Mouse (Mus musculus): ENCODE data around the gene D330020A13Rik. TPM values are rescaled to one million over a fixed set of nuclear protein-coding genes. Genes with fewer than 3 reads are reported as not detected.

D330020A13Rik gene
- polyA plus RNA-seq (2014; fragmentation: Nextera tagmentation; extraction: Ambion mirVana), result not detected in 2 replicates

DNA sequence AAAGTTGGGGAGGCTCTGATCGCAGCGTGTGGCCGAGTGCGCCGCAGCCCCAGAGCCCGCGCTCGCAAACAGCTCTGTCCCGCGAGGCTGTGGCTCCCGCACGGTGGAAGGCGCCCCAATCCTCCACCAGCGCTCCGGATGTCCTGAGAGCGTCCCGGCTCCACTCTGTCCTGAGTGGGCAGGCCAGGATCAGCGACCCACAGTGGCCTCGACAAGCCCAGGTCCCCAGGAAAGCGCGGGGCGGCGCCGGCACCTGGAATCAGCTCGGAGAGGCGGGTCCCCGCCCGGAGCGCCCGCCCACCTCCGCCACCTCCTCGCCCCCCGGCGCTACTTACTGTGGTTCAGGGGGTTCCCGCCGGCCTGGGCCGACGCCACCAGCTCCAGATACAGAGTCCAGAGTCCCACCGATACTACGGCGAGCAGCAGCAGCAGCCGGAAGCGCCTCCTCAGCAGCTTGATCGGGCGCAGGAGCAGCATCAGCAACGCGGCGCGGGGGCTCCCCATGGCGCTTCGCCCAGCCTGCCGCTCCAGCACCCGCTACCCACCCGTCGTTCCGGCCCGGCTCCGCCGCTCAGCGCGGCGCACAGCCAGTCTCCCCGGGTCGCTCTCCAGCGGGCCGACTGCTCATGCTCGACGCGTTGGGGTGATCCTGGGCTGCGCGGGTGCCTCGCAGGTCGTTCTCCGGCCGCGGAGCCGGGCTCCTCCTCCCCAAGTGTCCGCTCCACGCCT is at the start of gene D330020A13Rik, which contains the start of gene B4galnt3:
TSS of gene D330020A13Rik (plus strand) at position 309 of the 729 bp plus-strand sequence.
TSS of gene B4galnt3 (minus strand) at position 504 of the 729 bp plus-strand sequence.
- peak; percentile 77 for ATAC-seq (ENCODE audit: low FRiP score)

GRCm38 (mm10) chr6:120246676-120247075 is 47.5 kb upstream of the D330020A13Rik start:
- no peak for ATAC-seq (ENCODE audit: low FRiP score)

More for the DNA sequence above, at the start of gene D330020A13Rik, which contains the start of gene B4galnt3:
- Histone ChIP-seq H3K9me3 (ENCODE audit: control insufficient read depth, low read length) (no peaks in the 10 kb centered on the region), H3K27ac (no peak within 1 kb of the TSS), H3K4me2 (replicated peaks) (peak within 1 kb of the TSS; percentile 99), H3K36me3 (replicated peaks; ENCODE audit: control insufficient read depth, insufficient read depth) (no peaks in the 10 kb centered on the region), H3K4me1 (replicated peaks; ENCODE audit: control insufficient read depth, insufficient read depth, low read length) (peaks cover 4% of the 10 kb centered on the region; the same call in 1 of the 2 replicates), H3K9ac (peak within 1 kb of the TSS; percentile 53), H3K27me3 (ENCODE audit: control insufficient read depth, insufficient read depth, low read length) (peaks cover 33% of the 10 kb centered on the region), H3K4me3 (replicated peaks; ENCODE audit: low read length) (peak within 1 kb of the TSS; percentile 57)
- DNase-seq (ENCODE audit: low spot score), result peak; percentile 32
- under 1% methylated on average over 65 of the region's 79 CpGs for WGBS

GRCm38 (mm10) chr6:120249831-120250230 is 44.3 kb upstream of the D330020A13Rik start:
- Histone ChIP-seq H3K27ac (no peak overlapping the region), H3K4me3 (replicated peaks; ENCODE audit: low read length) (no peak overlapping the region), H3K9me3 (ENCODE audit: control insufficient read depth, low read length) (no peaks in the 10 kb centered on the region), H3K9ac (no peak overlapping the region), H3K4me2 (replicated peaks) (no peak overlapping the region), H3K4me1 (replicated peaks; ENCODE audit: control insufficient read depth, insufficient read depth, low read length) (no peaks in the 10 kb centered on the region), H3K36me3 (replicated peaks; ENCODE audit: control insufficient read depth, insufficient read depth) (no peaks in the 10 kb centered on the region), H3K27me3 (ENCODE audit: control insufficient read depth, insufficient read depth, low read length) (no peaks in the 10 kb centered on the region)
- no peak for DNase-seq (ENCODE audit: low spot score)
- WGBS, result 65% methylated on average over 5 of the region's 5 CpGs
- no peak for ATAC-seq (ENCODE audit: low FRiP score)

More at GRCm38 (mm10) chr6:120246676-120247075, 47.5 kb upstream of the D330020A13Rik start:
- Histone ChIP-seq H3K36me3 (replicated peaks; ENCODE audit: control insufficient read depth, insufficient read depth) (no peaks in the 10 kb centered on the region), H3K4me2 (replicated peaks) (no peak overlapping the region), H3K27me3 (ENCODE audit: control insufficient read depth, insufficient read depth, low read length) (no peaks in the 10 kb centered on the region), H3K9ac (no peak overlapping the region), H3K9me3 (ENCODE audit: control insufficient read depth, low read length) (no peaks in the 10 kb centered on the region), H3K4me1 (replicated peaks; ENCODE audit: control insufficient read depth, insufficient read depth, low read length) (no peaks in the 10 kb centered on the region), H3K4me3 (replicated peaks; ENCODE audit: low read length) (no peak overlapping the region), H3K27ac (no peak overlapping the region)
- DNase-seq (ENCODE audit: low spot score), result no peak
- WGBS, result 90% methylated on average over 5 of the region's 5 CpGs

DNA sequence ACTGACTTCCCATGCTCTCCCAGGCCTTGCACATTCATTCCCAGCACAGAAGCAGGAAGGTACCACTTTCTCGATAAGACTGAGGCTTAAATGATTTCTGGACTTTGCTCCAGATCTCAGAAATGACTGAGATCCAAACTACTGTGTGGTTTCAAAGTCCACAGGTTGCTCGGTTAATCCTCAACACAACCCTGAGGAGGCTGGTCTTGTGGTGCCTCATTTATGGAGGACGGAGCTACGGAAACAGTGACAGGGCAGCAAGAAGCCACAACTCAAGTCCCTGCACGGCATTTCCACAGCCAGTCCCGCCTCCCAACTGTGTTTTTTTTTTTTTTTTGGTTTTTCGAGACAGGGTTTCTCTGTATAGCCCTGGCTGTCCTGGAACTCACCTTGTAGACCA is 43.2 kb upstream of the D330020A13Rik start:
- no peak overlapping the region for H3K27ac ChIP-seq
- 90% methylated on average over 7 of the region's 7 CpGs for WGBS
- H3K4me2 ChIP-seq (replicated peaks), result no peak overlapping the region
- H3K27me3 ChIP-seq (ENCODE audit: control insufficient read depth, insufficient read depth, low read length), result no peaks in the 10 kb centered on the region
- no peaks in the 10 kb centered on the region for H3K36me3 ChIP-seq (replicated peaks; ENCODE audit: control insufficient read depth, insufficient read depth)
- ATAC-seq (ENCODE audit: low FRiP score) (no peak), DNase-seq (ENCODE audit: low spot score) (no peak)
- H3K4me3 ChIP-seq (replicated peaks; ENCODE audit: low read length), result no peak overlapping the region
- no peaks in the 10 kb centered on the region for H3K4me1 ChIP-seq (replicated peaks; ENCODE audit: control insufficient read depth, insufficient read depth, low read length)
- H3K9me3 ChIP-seq (ENCODE audit: control insufficient read depth, low read length), result no peaks in the 10 kb centered on the region
- no peak overlapping the region for H3K9ac ChIP-seq

- Histone ChIP-seq H3K27me3 (ENCODE audit: control insufficient read depth, insufficient read depth, low read length) (no peaks in the 10 kb centered on the region), H3K4me2 (replicated peaks) (no peak overlapping the region), H3K4me3 (replicated peaks; ENCODE audit: low read length) (no peak overlapping the region), H3K36me3 (replicated peaks; ENCODE audit: control insufficient read depth, insufficient read depth) (no peaks in the 10 kb centered on the region), H3K27ac (no peak overlapping the region), H3K9ac (no peak overlapping the region), H3K9me3 (ENCODE audit: control insufficient read depth, low read length) (no peaks in the 10 kb centered on the region), H3K4me1 (replicated peaks; ENCODE audit: control insufficient read depth, insufficient read depth, low read length) (no peaks in the 10 kb centered on the region)
- DNase-seq (ENCODE audit: low spot score), result no peak
- ATAC-seq (ENCODE audit: low FRiP score), result no peak
- WGBS, result 96% methylated on average over 2 of the region's 2 CpGs
These were observed 41.4 kb upstream of the D330020A13Rik start for GRCm38 (mm10) chr6:120252741-120253140.

DNA sequence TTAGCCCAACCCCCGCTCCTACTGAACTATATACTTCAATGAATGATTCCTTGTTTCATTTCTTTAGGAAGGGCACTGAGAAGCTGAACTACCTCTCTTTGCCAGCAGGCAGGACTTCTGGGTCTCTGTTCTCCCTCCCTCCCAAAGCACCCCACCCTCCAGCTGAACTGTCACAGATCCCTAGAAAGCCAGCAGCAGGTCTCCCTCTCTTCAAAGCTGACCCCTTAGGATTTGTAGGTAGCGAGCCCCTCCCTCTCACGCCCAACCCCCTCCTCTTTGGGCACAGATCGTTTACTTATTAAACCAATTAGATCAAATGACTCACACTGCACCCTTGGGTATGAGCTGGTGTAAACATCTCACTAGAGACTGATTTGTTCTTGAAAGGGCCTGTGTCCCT is 39.5 kb upstream of the D330020A13Rik start:
- Histone ChIP-seq H3K9ac (no peak overlapping the region), H3K4me2 (replicated peaks) (no peak overlapping the region), H3K27ac (no peak overlapping the region), H3K4me1 (replicated peaks; ENCODE audit: control insufficient read depth, insufficient read depth, low read length) (no peaks in the 10 kb centered on the region), H3K36me3 (replicated peaks; ENCODE audit: control insufficient read depth, insufficient read depth) (no peaks in the 10 kb centered on the region), H3K4me3 (replicated peaks; ENCODE audit: low read length) (no peak overlapping the region), H3K27me3 (ENCODE audit: control insufficient read depth, insufficient read depth, low read length) (no peaks in the 10 kb centered on the region), H3K9me3 (ENCODE audit: control insufficient read depth, low read length) (no peaks in the 10 kb centered on the region)
- no peak for ATAC-seq (ENCODE audit: low FRiP score)
- WGBS, result 54% methylated on average over 4 of the region's 4 CpGs
- DNase-seq (ENCODE audit: low spot score), result no peak

- Histone ChIP-seq H3K4me3 (replicated peaks; ENCODE audit: low read length) (no peak overlapping the region), H3K36me3 (replicated peaks; ENCODE audit: control insufficient read depth, insufficient read depth) (no peaks in the 10 kb centered on the region), H3K4me1 (replicated peaks; ENCODE audit: control insufficient read depth, insufficient read depth, low read length) (no peaks in the 10 kb centered on the region), H3K9me3 (ENCODE audit: control insufficient read depth, low read length) (no peaks in the 10 kb centered on the region), H3K27ac (no peak overlapping the region), H3K9ac (no peak overlapping the region), H3K4me2 (replicated peaks) (no peak overlapping the region), H3K27me3 (ENCODE audit: control insufficient read depth, insufficient read depth, low read length) (no peaks in the 10 kb centered on the region)
- no peak for ATAC-seq (ENCODE audit: low FRiP score)
- no peak for DNase-seq (ENCODE audit: low spot score)
- WGBS, result 70% methylated on average over 4 of the region's 4 CpGs
These were observed 39.0 kb upstream of the D330020A13Rik start for GRCm38 (mm10) chr6:120255144-120255543.

GRCm38 (mm10) chr6:120255701-120256100 is 38.5 kb upstream of the D330020A13Rik start:
- DNase-seq (ENCODE audit: low spot score), result no peak
- no peak overlapping the region for H3K27ac ChIP-seq
- no peaks in the 10 kb centered on the region for H3K9me3 ChIP-seq (ENCODE audit: control insufficient read depth, low read length)
- H3K4me1 ChIP-seq (replicated peaks; ENCODE audit: control insufficient read depth, insufficient read depth, low read length), result no peaks in the 10 kb centered on the region
- H3K9ac ChIP-seq, result no peak overlapping the region
- ATAC-seq (ENCODE audit: low FRiP score), result no peak
- no peaks in the 10 kb centered on the region for H3K36me3 ChIP-seq (replicated peaks; ENCODE audit: control insufficient read depth, insufficient read depth)
- no peaks in the 10 kb centered on the region for H3K27me3 ChIP-seq (ENCODE audit: control insufficient read depth, insufficient read depth, low read length)
- no peak overlapping the region for H3K4me2 ChIP-seq (replicated peaks)
- WGBS, result 90% methylated on average over 12 of the region's 12 CpGs
- H3K4me3 ChIP-seq (replicated peaks; ENCODE audit: low read length), result no peak overlapping the region

GRCm38 (mm10) chr6:120256431-120256935 is 37.7 kb upstream of the D330020A13Rik start:
- Histone ChIP-seq H3K4me1 (replicated peaks; ENCODE audit: control insufficient read depth, insufficient read depth, low read length) (no peaks in the 10 kb centered on the region), H3K27ac (no peak overlapping the region), H3K36me3 (replicated peaks; ENCODE audit: control insufficient read depth, insufficient read depth) (no peaks in the 10 kb centered on the region), H3K4me3 (replicated peaks; ENCODE audit: low read length) (no peak overlapping the region), H3K9me3 (ENCODE audit: control insufficient read depth, low read length) (no peaks in the 10 kb centered on the region), H3K9ac (no peak overlapping the region), H3K27me3 (ENCODE audit: control insufficient read depth, insufficient read depth, low read length) (no peaks in the 10 kb centered on the region), H3K4me2 (replicated peaks) (no peak overlapping the region)
- 70% methylated on average over 5 of the region's 5 CpGs for WGBS
- DNase-seq (ENCODE audit: low spot score) (no peak), ATAC-seq (ENCODE audit: low FRiP score) (no peak)

Measured in hindbrain, embryonic 14.5 days (tissue).